In the genomic region with DNA sequence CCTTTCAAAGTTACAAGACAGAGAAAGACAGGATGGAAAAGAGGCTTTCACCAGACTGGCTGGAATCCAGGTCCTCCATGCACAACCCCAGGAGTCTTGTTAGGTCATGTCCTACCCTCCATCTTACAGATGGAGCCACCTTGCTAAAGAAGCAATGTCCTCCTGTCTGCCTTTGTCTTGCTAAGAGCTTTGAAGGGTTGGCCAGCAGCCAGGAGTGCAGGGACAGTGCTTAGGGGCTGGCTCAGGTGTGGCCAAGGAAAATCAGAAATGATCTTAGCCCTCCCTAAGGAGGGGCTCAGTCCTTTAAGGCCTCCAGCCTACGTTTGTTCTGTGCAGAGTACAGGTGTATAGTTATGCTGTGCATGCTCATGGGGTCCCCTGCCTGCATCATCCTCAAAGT, we compare ENCODE assay signal across 29 mouse cellular contexts.
"Had no signal": no experiment of that assay in that cellular context is flagged by ENCODE, and none has a peak within 500 bp of the region (broad histone marks: within the 10 kb centered on the region; RNA-seq: fewer than 3 reads in every experiment).

No protein-coding gene starts in this region.

- H3K4me2 ChIP-seq: heart, embryonic 11.5 days; heart, embryonic 13.5 days; heart, embryonic 15.5 days; hindbrain, embryonic 12.5 days; hindbrain, embryonic 14.5 days; intestine, embryonic 15.5 days; limb, embryonic 12.5 days; liver, embryonic 11.5 days; liver, embryonic 13.5 days; liver, embryonic 15.5 days had no signal

- DNase-seq: gastrocnemius, postnatal 14 days; gastrocnemius, postnatal 36 days; heart, adult 11 months; heart, adult 2 months; heart, postnatal 14 days; heart, postnatal 4 days; kidney, adult 18-20 months; kidney, adult 8-10 months; kidney, postnatal 10 days; kidney, postnatal 4 days; liver; liver, embryonic 13.5 days; liver, postnatal 0 days; lung, adult 2 months had no signal

- H3K36me3 ChIP-seq: hindbrain, embryonic 10.5 days; hindbrain, embryonic 12.5 days; intestine, embryonic 15.5 days; limb, embryonic 10.5 days; limb, embryonic 12.5 days; liver, embryonic 13.5 days; liver, embryonic 15.5 days had no signal

- ATAC-seq: hindbrain, embryonic 16.5 days; inflammation-experienced regulatory T-cells, adult 6 months; intestine, embryonic 15.5 days; intestine, postnatal 0 days; liver, postnatal 0 days had no signal

- H3K27ac ChIP-seq: heart, adult 2 months; heart, embryonic 13.5 days; heart, embryonic 15.5 days; hindbrain, embryonic 10.5 days; hindbrain, embryonic 12.5 days; hindbrain, embryonic 14.5 days; intestine, embryonic 15.5 days; layer of hippocampus, adult 2 months; limb, embryonic 10.5 days; limb, embryonic 12.5 days; liver, embryonic 13.5 days; liver, embryonic 15.5 days had no signal

- H3K4me3 ChIP-seq: heart, adult 2 months; heart, embryonic 13.5 days; heart, embryonic 15.5 days; hindbrain, embryonic 10.5 days; hindbrain, embryonic 12.5 days; intestine, embryonic 15.5 days; layer of hippocampus, adult 2 months; limb, embryonic 10.5 days; limb, embryonic 12.5 days; liver, embryonic 13.5 days; liver, embryonic 15.5 days had no signal

- H3K4me1 ChIP-seq: heart, embryonic 15.5 days; hindbrain, embryonic 10.5 days; intestine, embryonic 15.5 days; limb, embryonic 10.5 days; limb, embryonic 12.5 days; liver, embryonic 13.5 days; liver, embryonic 15.5 days had no signal

- H3K27me3 ChIP-seq: heart, embryonic 13.5 days; heart, embryonic 15.5 days; hindbrain, embryonic 12.5 days; intestine, embryonic 15.5 days; limb, embryonic 12.5 days; liver, embryonic 13.5 days; liver, embryonic 15.5 days had no signal

- H3K9ac ChIP-seq: heart, embryonic 13.5 days; heart, embryonic 15.5 days; hindbrain, embryonic 12.5 days; hindbrain, embryonic 14.5 days; intestine, embryonic 15.5 days; limb, embryonic 12.5 days; liver, embryonic 13.5 days; liver, embryonic 15.5 days; liver, postnatal 0 days had no signal

- H3K9me3 ChIP-seq: heart, embryonic 13.5 days; heart, embryonic 15.5 days; hindbrain, embryonic 10.5 days; hindbrain, embryonic 12.5 days; intestine, embryonic 15.5 days; limb, embryonic 10.5 days; limb, embryonic 12.5 days; liver, embryonic 13.5 days; liver, embryonic 15.5 days had no signal
